In the genomic region with DNA sequence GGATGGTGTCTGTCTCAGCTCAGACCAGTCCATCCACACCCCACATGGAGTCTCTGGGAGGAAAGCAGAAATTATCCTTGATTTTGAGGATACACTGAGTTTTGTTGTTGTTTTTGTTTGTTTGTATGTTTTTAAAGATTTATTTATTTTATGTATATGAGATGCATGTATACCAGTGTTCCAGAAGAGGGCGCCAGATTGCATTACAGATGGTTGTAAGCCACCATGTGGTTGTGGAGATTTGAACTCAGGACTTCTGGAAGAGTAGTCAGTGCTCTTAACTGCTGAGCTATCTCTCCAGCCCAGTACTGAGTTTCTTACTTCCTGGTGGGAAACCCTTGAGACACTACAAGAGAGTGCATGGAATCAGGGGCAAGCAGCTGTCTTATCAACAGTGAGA, we compare ENCODE assay signal across 20 mouse cellular contexts. TPM values are rescaled to one million over a fixed set of nuclear protein-coding genes. Genes with fewer than 3 reads are reported as not detected.
A peak's percentile ranks its signal among the peaks of the same experiment; 100 is the strongest.
DNase-seq lines count a peak whose midpoint lies in the region; ATAC-seq and TF ChIP-seq lines count a peak whose summit lies in the region.
"Had no signal": no experiment of that assay in that cellular context is flagged by ENCODE, and none has a peak within 500 bp of the region (broad histone marks: within the 10 kb centered on the region; RNA-seq: fewer than 3 reads in every experiment).

No protein-coding gene starts in this region.

- no peak for ATAC-seq in heart, embryonic 12.5 days (ENCODE audit: insufficient number of reproducible peaks, low FRiP score)
- no peak for ATAC-seq in liver, embryonic 14.5 days (ENCODE audit: insufficient read depth)
- no peak for ATAC-seq in liver, embryonic 11.5 days (replicated peaks; ENCODE audit: low FRiP score)
- ATAC-seq in erythroblast, adult 5-6 weeks (replicated peaks; ENCODE audit: low FRiP score, poor library complexity, severe bottlenecking): no peak
- ATAC-seq: forebrain, embryonic 13.5 days; inflammation-experienced regulatory T-cells, adult 6 months had no signal

- no peaks in the 10 kb centered on the region for H3K79me2 ChIP-seq in heart, adult 2 months (replicated peaks; ENCODE audit: control insufficient read depth, insufficient read depth, low read length)

- TF ChIP-seq POLR2A in heart, adult 2 months (IDR thresholded peaks at IDR 0.05; ENCODE audit: insufficient read depth, low read depth, low read length): no peak

- TF ChIP-seq CTCF in heart, adult 2 months (IDR thresholded peaks at IDR 0.05): peak; percentile 60
- peak; percentile 38 for TF ChIP-seq CTCF in liver, embryonic 14.5 days (IDR thresholded peaks at IDR 0.05; ENCODE audit: low read depth)
- peak; percentile 39 for TF ChIP-seq CTCF in E14TG2a.4 (conservative IDR thresholded peaks at IDR 0.05; ENCODE audit: low read length)

- no peak overlapping the region for H3K4me2 ChIP-seq in heart, embryonic 12.5 days
- H3K4me2 ChIP-seq in liver, embryonic 14.5 days (ENCODE audit: low read depth): no peak overlapping the region
- no peak overlapping the region for H3K4me2 ChIP-seq in liver, embryonic 11.5 days
- H3K4me2 ChIP-seq: embryonic facial prominence, embryonic 15.5 days; forebrain, embryonic 13.5 days; neural tube, embryonic 13.5 days had no signal

- H3K9ac ChIP-seq in heart, adult 2 months (ENCODE audit: low read depth, low read length): no peak overlapping the region
- no peak overlapping the region for H3K9ac ChIP-seq in heart, embryonic 12.5 days
- no peak overlapping the region for H3K9ac ChIP-seq in liver, embryonic 14.5 days (replicated peaks)
- no peak overlapping the region for H3K9ac ChIP-seq in liver, embryonic 11.5 days (ENCODE audit: low read depth, low read length)
- H3K9ac ChIP-seq: embryonic facial prominence, embryonic 15.5 days; forebrain, embryonic 13.5 days; neural tube, embryonic 13.5 days had no signal

- no peak overlapping the region for H3K27ac ChIP-seq in heart, adult 2 months
- H3K27ac ChIP-seq in heart, embryonic 12.5 days (ENCODE audit: poor library complexity, severe bottlenecking): no peak overlapping the region
- no peak overlapping the region for H3K27ac ChIP-seq in liver, embryonic 14.5 days
- no peak overlapping the region for H3K27ac ChIP-seq in liver, embryonic 11.5 days (ENCODE audit: low read depth, low read length)
- peak overlapping the region; percentile 81; the same call in 1 of the 2 replicates for H3K27ac ChIP-seq in limb, embryonic 10.5 days
- H3K27ac ChIP-seq: embryonic facial prominence, embryonic 15.5 days; forebrain, embryonic 13.5 days; neural tube, embryonic 13.5 days had no signal

- DNase-seq in heart, adult 2 months: no peak
- no peak for DNase-seq in liver, embryonic 14.5 days (ENCODE audit: low read depth in 3 of 3, low spot score in 3 of 3)
- DNase-seq in liver, embryonic 11.5 days (ENCODE audit: low spot score): no peak
- DNase-seq in limb, embryonic 10.5 days (ENCODE audit: low spot score): no peak
- DNase-seq in adrenal gland, postnatal 36 days: no peak
- DNase-seq: cerebellum, postnatal 36 days; gastrocnemius, postnatal 14 days; kidney, postnatal 10 days; thymus, adult 2 months had no signal

- no peaks in the 10 kb centered on the region for H3K9me3 ChIP-seq in heart, embryonic 12.5 days (replicated peaks)
- H3K9me3 ChIP-seq in liver, embryonic 14.5 days (ENCODE audit: control insufficient read depth, low read length): no peaks in the 10 kb centered on the region
- no peaks in the 10 kb centered on the region for H3K9me3 ChIP-seq in liver, embryonic 11.5 days (ENCODE audit: control insufficient read depth, low read length)
- no peaks in the 10 kb centered on the region for H3K9me3 ChIP-seq in E14TG2a.4 (ENCODE audit: low read length)
- no peaks in the 10 kb centered on the region for H3K9me3 ChIP-seq in limb, embryonic 10.5 days (replicated peaks)
- H3K9me3 ChIP-seq: embryonic facial prominence, embryonic 15.5 days; forebrain, embryonic 13.5 days; neural tube, embryonic 13.5 days had no signal

- intact Hi-C loops in heart, adult 2 months (cut with DNase I): no loop called here

- no peak overlapping the region for H3K4me3 ChIP-seq in heart, adult 2 months
- no peak overlapping the region for H3K4me3 ChIP-seq in heart, embryonic 12.5 days
- no peak overlapping the region for H3K4me3 ChIP-seq in liver, embryonic 14.5 days (ENCODE audit: insufficient read depth in 1 of 2, low read depth in 2 of 2, low read length in 2 of 2)
- H3K4me3 ChIP-seq in liver, embryonic 11.5 days (ENCODE audit: low read depth, low read length): no peak overlapping the region
- H3K4me3 ChIP-seq in E14TG2a.4 (replicated peaks; ENCODE audit: low read length): no peak overlapping the region
- H3K4me3 ChIP-seq in limb, embryonic 10.5 days: no peak overlapping the region
- H3K4me3 ChIP-seq: embryonic facial prominence, embryonic 15.5 days; forebrain, embryonic 13.5 days; neural tube, embryonic 13.5 days had no signal

- H3K27me3 ChIP-seq in heart, adult 2 months (ENCODE audit: control insufficient read depth, insufficient read depth, low read length): no peaks in the 10 kb centered on the region
- no peaks in the 10 kb centered on the region for H3K27me3 ChIP-seq in heart, embryonic 12.5 days (replicated peaks)
- H3K27me3 ChIP-seq in liver, embryonic 14.5 days (ENCODE audit: control insufficient read depth, insufficient read depth, low read length): no peaks in the 10 kb centered on the region
- no peaks in the 10 kb centered on the region for H3K27me3 ChIP-seq in liver, embryonic 11.5 days (replicated peaks; ENCODE audit: control insufficient read depth, insufficient read depth, low read length)
- H3K27me3 ChIP-seq in E14TG2a.4 (ENCODE audit: insufficient read depth, low read length): peaks cover 3% of the 10 kb centered on the region; the same call in 1 of the 2 replicates
- peaks cover 5% of the 10 kb centered on the region; the same call in 1 of the 2 replicates for H3K27me3 ChIP-seq in limb, embryonic 10.5 days (ENCODE audit: low read depth, poor library complexity, severe bottlenecking)
- H3K27me3 ChIP-seq: embryonic facial prominence, embryonic 15.5 days; forebrain, embryonic 13.5 days; neural tube, embryonic 13.5 days had no signal

- H3K36me3 ChIP-seq in heart, adult 2 months (ENCODE audit: control insufficient read depth, insufficient read depth, low read length): no peaks in the 10 kb centered on the region
- H3K36me3 ChIP-seq in heart, embryonic 12.5 days: no peaks in the 10 kb centered on the region
- H3K36me3 ChIP-seq in liver, embryonic 14.5 days (replicated peaks; ENCODE audit: control insufficient read depth, insufficient read depth, low read depth): no peaks in the 10 kb centered on the region
- no peaks in the 10 kb centered on the region for H3K36me3 ChIP-seq in liver, embryonic 11.5 days (ENCODE audit: control insufficient read depth, insufficient read depth, low read length)
- no peaks in the 10 kb centered on the region for H3K36me3 ChIP-seq in E14TG2a.4 (ENCODE audit: insufficient read depth, low read length)
- H3K36me3 ChIP-seq in limb, embryonic 10.5 days: no peaks in the 10 kb centered on the region
- H3K36me3 ChIP-seq: embryonic facial prominence, embryonic 15.5 days; neural tube, embryonic 13.5 days had no signal

- WGBS in heart, adult 2 months: 83% methylated on average over 1 of the region's 1 CpGs
- 76% methylated on average over 1 of the region's 1 CpGs for WGBS in heart, embryonic 12.5 days
- WGBS in liver, embryonic 14.5 days (ENCODE audit: insufficient replicate concordance): 28% methylated on average over 1 of the region's 1 CpGs
- WGBS in liver, embryonic 11.5 days: 63% methylated on average over 1 of the region's 1 CpGs
- WGBS in limb, embryonic 10.5 days: 84% methylated on average over 1 of the region's 1 CpGs

- H3K4me1 ChIP-seq in heart, adult 2 months (ENCODE audit: control insufficient read depth, insufficient read depth, low read length): no peaks in the 10 kb centered on the region; the same call in 1 of the 2 replicates
- H3K4me1 ChIP-seq in heart, embryonic 12.5 days (replicated peaks): peaks cover 8% of the 10 kb centered on the region
- H3K4me1 ChIP-seq in liver, embryonic 14.5 days (replicated peaks; ENCODE audit: control insufficient read depth in 2 of 2, insufficient read depth in 2 of 2, low read length in 1 of 2): peaks cover 0 to 2% of the 10 kb centered on the region in 2 experiments; a peak in 1 of 4 replicates
- peaks cover 9% of the 10 kb centered on the region for H3K4me1 ChIP-seq in liver, embryonic 11.5 days (replicated peaks; ENCODE audit: control insufficient read depth, insufficient read depth, low read length)
- peaks cover 67% of the 10 kb centered on the region for H3K4me1 ChIP-seq in E14TG2a.4 (replicated peaks; ENCODE audit: low read depth, low read length)
- peaks cover 38% of the 10 kb centered on the region for H3K4me1 ChIP-seq in limb, embryonic 10.5 days

- TF ChIP-seq EP300 in heart, adult 2 months (IDR thresholded peaks at IDR 0.05; ENCODE audit: insufficient read depth, low read depth, low read length): no peak
- TF ChIP-seq EP300 in liver, embryonic 14.5 days (IDR thresholded peaks at IDR 0.05; ENCODE audit: low read depth): no peak

RNA-seq across cellular contexts. Expression of a gene that starts 10.6 kb away (rescaled TPM):
- total RNA-seq in heart, adult 2 months (2021): not detected
- polyA plus RNA-seq in heart, adult 2 months (2012; rRNA removed): not detected in 2 replicates
- polyA plus RNA-seq in heart, embryonic 12.5 days (2016; fragmentation: Nextera tagmentation; extraction: Ambion mirVana): not detected in 2 replicates
- 0.04 TPM in 1 of 2 replicates, not detected in the other for polyA plus RNA-seq in liver, embryonic 14.5 days (2012; rRNA removed)
- not detected in 2 replicates for polyA plus RNA-seq in liver, embryonic 14.5 days (2014; fragmentation: Nextera tagmentation; extraction: Ambion mirVana)
- polyA plus RNA-seq in liver, embryonic 11.5 days (2014; fragmentation: Nextera tagmentation; extraction: Ambion mirVana): not detected in 2 replicates
- not detected in 2 replicates for polyA plus RNA-seq in limb, embryonic 10.5 days (2016; fragmentation: Nextera tagmentation; extraction: Ambion mirVana)
- not detected for total RNA-seq in adrenal gland, postnatal 36 days (2021)
- total RNA-seq in erythroblast, adult 5-6 weeks (2015; ENCODE audit: low replicate concordance): not detected in 2 replicates
- not detected in 2 replicates for total RNA-seq in erythroblast, adult 5-6 weeks (2017; ENCODE audit: low replicate concordance)
- total RNA-seq: gastrocnemius, postnatal 14 days; heart, postnatal 25 days; layer of hippocampus, postnatal 10 days; left cerebral cortex, postnatal 14 days had no signal
- polyA plus RNA-seq: embryonic facial prominence, embryonic 15.5 days; forebrain, embryonic 13.5 days; inflammation-experienced regulatory T-cells, adult 6 months; liver, embryonic 16.5 days; neural tube, embryonic 13.5 days; thymus, adult 2 months had no signal

RNA-seq across cellular contexts. Expression of a gene that starts 13.6 kb away (rescaled TPM):
- not detected for total RNA-seq in heart, adult 2 months (2021)
- 0.06 TPM in 1 of 2 replicates, not detected in the other for polyA plus RNA-seq in heart, adult 2 months (2012; rRNA removed)
- 0.18 TPM in 1 of 2 replicates, not detected in the other for polyA plus RNA-seq in heart, embryonic 12.5 days (2016; fragmentation: Nextera tagmentation; extraction: Ambion mirVana)
- polyA plus RNA-seq in liver, embryonic 14.5 days (2012; rRNA removed): 0.10 TPM in 1 of 2 replicates, not detected in the other
- not detected in 2 replicates for polyA plus RNA-seq in liver, embryonic 14.5 days (2014; fragmentation: Nextera tagmentation; extraction: Ambion mirVana)
- polyA plus RNA-seq in liver, embryonic 11.5 days (2014; fragmentation: Nextera tagmentation; extraction: Ambion mirVana): 0.10 and 0.43 TPM in 2 replicates
- 0.14 TPM in 1 of 2 replicates, not detected in the other for polyA plus RNA-seq in limb, embryonic 10.5 days (2016; fragmentation: Nextera tagmentation; extraction: Ambion mirVana)
- not detected for total RNA-seq in adrenal gland, postnatal 36 days (2021)
- not detected in 2 replicates for total RNA-seq in erythroblast, adult 5-6 weeks (2015; ENCODE audit: low replicate concordance)
- not detected in 2 replicates for total RNA-seq in erythroblast, adult 5-6 weeks (2017; ENCODE audit: low replicate concordance)
- total RNA-seq: heart, postnatal 25 days had no signal
- polyA plus RNA-seq: inflammation-experienced regulatory T-cells, adult 6 months; liver, embryonic 16.5 days had no signal

RNA-seq across cellular contexts. Expression of a gene that starts 41.6 kb away (rescaled TPM):
- total RNA-seq in heart, adult 2 months (2021): 1 to 10 TPM; 6.3 to 7.9 TPM
- polyA plus RNA-seq in heart, adult 2 months (2012; rRNA removed): 11.6 and 11.9 TPM in 2 replicates
- 26.6 and 26.7 TPM in 2 replicates for polyA plus RNA-seq in heart, embryonic 12.5 days (2016; fragmentation: Nextera tagmentation; extraction: Ambion mirVana)
- polyA plus RNA-seq in liver, embryonic 14.5 days (2012; rRNA removed): 4.8 and 5.0 TPM in 2 replicates
- polyA plus RNA-seq in liver, embryonic 14.5 days (2014; fragmentation: Nextera tagmentation; extraction: Ambion mirVana): 8.0 and 9.8 TPM in 2 replicates
- polyA plus RNA-seq in liver, embryonic 11.5 days (2014; fragmentation: Nextera tagmentation; extraction: Ambion mirVana): 20.2 and 21.6 TPM in 2 replicates
- polyA plus RNA-seq in limb, embryonic 10.5 days (2016; fragmentation: Nextera tagmentation; extraction: Ambion mirVana): 40.7 and 50.1 TPM in 2 replicates
- 1 to 10 TPM; 6.9 to 8.8 TPM for total RNA-seq in adrenal gland, postnatal 36 days (2021)
- 0.77 TPM in 1 of 2 replicates, not detected in the other for total RNA-seq in erythroblast, adult 5-6 weeks (2015; ENCODE audit: low replicate concordance)
- total RNA-seq in erythroblast, adult 5-6 weeks (2017; ENCODE audit: low replicate concordance): 0.09 TPM in 1 of 2 replicates, not detected in the other
- polyA plus RNA-seq: inflammation-experienced regulatory T-cells, adult 6 months had no signal

RNA-seq across cellular contexts. Expression of a gene that starts 44.2 kb away (rescaled TPM):
- total RNA-seq in heart, adult 2 months (2021): under 1 TPM; 0.18 to 0.21 TPM
- polyA plus RNA-seq in heart, adult 2 months (2012; rRNA removed): 0.32 and 1.2 TPM in 2 replicates
- 0.32 TPM in 1 of 2 replicates, not detected in the other for polyA plus RNA-seq in heart, embryonic 12.5 days (2016; fragmentation: Nextera tagmentation; extraction: Ambion mirVana)
- 0.09 and 0.10 TPM in 2 replicates for polyA plus RNA-seq in liver, embryonic 14.5 days (2012; rRNA removed)
- polyA plus RNA-seq in liver, embryonic 14.5 days (2014; fragmentation: Nextera tagmentation; extraction: Ambion mirVana): not detected in 2 replicates
- polyA plus RNA-seq in liver, embryonic 11.5 days (2014; fragmentation: Nextera tagmentation; extraction: Ambion mirVana): 0.16 TPM in 1 of 2 replicates, not detected in the other
- 0.13 TPM in 1 of 2 replicates, not detected in the other for polyA plus RNA-seq in limb, embryonic 10.5 days (2016; fragmentation: Nextera tagmentation; extraction: Ambion mirVana)
- under 1 TPM; 0.63 TPM for total RNA-seq in adrenal gland, postnatal 36 days (2021)
- 0.58 TPM in 1 of 2 replicates, not detected in the other for total RNA-seq in erythroblast, adult 5-6 weeks (2015; ENCODE audit: low replicate concordance)
- total RNA-seq in erythroblast, adult 5-6 weeks (2017; ENCODE audit: low replicate concordance): 0.70 TPM in 1 of 2 replicates, not detected in the other
